Mouse (Mus musculus) liver, adult 2 months (tissue): ENCODE data around the gene Aldh1a1. TPM values are rescaled to one million over a fixed set of nuclear protein-coding genes. Genes with fewer than 3 reads are reported as not detected.
"Not testable (repeated sequence)": the region's sequence is repeated elsewhere in the genome, so short reads cannot be mapped to it uniquely, and the experiment has no call there.

Experiments used
- DNase-seq: peaks from one replicate; pipeline ENCODE4 v3.0.0-alpha.2; 2011; ENCODE audit warnings: low read depth, low spot score; ENCODE audit errors: extremely low read depth
- H3K27ac ChIP-seq: fragments of 200-500 bp; replicated peaks from 2 replicates; pipeline ENCODE4 v1.5.1; 2012; ENCODE audit warnings: low read depth, mild to moderate bottlenecking, control low read depth, inconsistent platforms, low read length; ENCODE audit not compliant: insufficient read depth
- H3K27me3 ChIP-seq: fragments of 200-500 bp; 2 replicates; pipeline ENCODE4 v1.6.1; 2012; ENCODE audit warnings: mild to moderate bottlenecking, moderate library complexity, low read length, inconsistent platforms; ENCODE audit not compliant: control insufficient read depth, insufficient read depth
- H3K36me3 ChIP-seq: fragments of 200-500 bp; 2 replicates; pipeline ENCODE4 v1.6.1; 2012; ENCODE audit warnings: low read length, inconsistent platforms; ENCODE audit not compliant: control insufficient read depth, insufficient read depth
- H3K4me1 ChIP-seq: fragments of 200-500 bp; 2 replicates; pipeline ENCODE4 v1.6.1; 2011; ENCODE audit warnings: low read length; ENCODE audit not compliant: control insufficient read depth, insufficient read depth
- H3K4me3 ChIP-seq: fragments of 200-500 bp; 2 replicates; pipeline ENCODE4 v1.5.1; 2011; ENCODE audit warnings: low read depth, mild to moderate bottlenecking, control low read depth, low read length, moderate library complexity; ENCODE audit not compliant: insufficient read depth
- H3K79me2 ChIP-seq: fragments of 200-500 bp; 2 replicates; pipeline ENCODE4 v1.6.1; 2012; ENCODE audit warnings: inconsistent platforms, mild to moderate bottlenecking, low read length, moderate library complexity; ENCODE audit not compliant: control insufficient read depth, insufficient read depth
- H3K9ac ChIP-seq: fragments of 200-500 bp; 2 replicates; pipeline ENCODE4 v1.6.1; 2012; ENCODE audit warnings: low read depth, mild to moderate bottlenecking, control low read depth, inconsistent platforms, low read length
- CTCF ChIP-seq: fragments of 200-500 bp; IDR thresholded peaks from 2 replicates; pipeline ENCODE4 v1.5.1; 2011; ENCODE audit warnings: low read depth, low read length, control low read depth
- POLR2A ChIP-seq: fragments of 200-500 bp; IDR thresholded peaks from 2 replicates; pipeline ENCODE4 v1.6.1; 2011; ENCODE audit warnings: low read length, control low read depth; ENCODE audit not compliant: insufficient read depth; ENCODE audit errors: extremely low read depth
- WGBS: fragments of 180-500 bp; shearing (Covaris S2); methylation state at CpG from one replicate; pipeline ENCODE4 v1.1.7; 2018; 5-methylcytosine and 5-hydroxymethylcytosine counted together
- polyA plus RNA-seq: library from polyadenylated mRNA; depleted of rRNA; stranded (reverse); fragments of >200 nt; gene quantifications from 2 replicates; pipeline ENCODE4 v1.2.3, GENCODE M21; 2012
- total RNA-seq: library from RNA; depleted of rRNA; stranded (reverse); fragments of >200 nt; gene quantifications from 2 replicates; pipeline ENCODE4 v1.2.3, GENCODE M21; 2014

Aldh1a1 gene
- total and polyA plus RNA-seq, 2 experiments, result 277 to 885 TPM

- Histone ChIP-seq H3K4me3 (no peak overlapping the region), H3K9ac (no peak overlapping the region), H3K27me3 (no peaks in the 10 kb centered on the region), H3K27ac (no peak overlapping the region), H3K79me2 (no peaks in the 10 kb centered on the region), H3K36me3 (no peaks in the 10 kb centered on the region), H3K4me1 (peaks cover 6% of the 10 kb centered on the region; the same call in 1 of the 2 replicates)
- no peak for DNase-seq
- 81% methylated on average over 6 of the region's 6 CpGs for whole genome bisulfite sequencing
- no peak for TF ChIP-seq POLR2A
- no peak for TF ChIP-seq CTCF
These were observed 21.3 kb downstream of the Aldh1a1 start for GRCm38 (mm10) chr19:20513688-20514361.

GRCm38 (mm10) chr19:20516481-20516880, 24.0 kb downstream of the Aldh1a1 start:
- Histone ChIP-seq H3K4me1 (peaks cover 6% of the 10 kb centered on the region; the same call in 1 of the 2 replicates), H3K4me3 (no peak overlapping the region), H3K27ac (no peak overlapping the region), H3K9ac (no peak overlapping the region), H3K36me3 (no peaks in the 10 kb centered on the region), H3K27me3 (no peaks in the 10 kb centered on the region), H3K79me2 (no peaks in the 10 kb centered on the region)
- no peak for TF ChIP-seq CTCF
- no peak for TF ChIP-seq POLR2A
- 51% methylated on average over 3 of the region's 3 CpGs for WGBS
- DNase-seq, result peak; percentile 86

DNA sequence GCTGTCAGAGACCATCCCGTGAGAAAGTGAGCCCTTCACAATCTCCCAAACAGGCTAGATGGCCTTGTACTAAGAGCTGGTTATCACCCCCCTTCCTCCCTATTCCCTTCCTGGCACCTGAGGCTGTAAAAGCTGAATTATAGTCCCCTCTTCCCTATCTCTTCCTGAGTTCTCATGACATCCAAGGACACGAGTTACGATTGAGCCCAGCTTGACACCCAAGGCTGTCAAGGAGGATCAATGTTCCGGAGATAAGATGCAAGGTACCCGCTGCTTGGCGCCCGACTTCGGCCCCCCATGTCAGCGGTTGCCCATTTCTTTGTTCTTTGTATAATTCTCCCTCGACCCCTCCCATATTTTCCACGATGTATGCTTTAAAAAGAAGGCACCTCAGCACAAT, 36.6 kb downstream of the Aldh1a1 start:
- not testable (repeated sequence) for H3K79me2 ChIP-seq, H3K27me3 ChIP-seq, H3K4me3 ChIP-seq, H3K9ac ChIP-seq, H3K36me3 ChIP-seq, DNase-seq
- WGBS, result 87% methylated on average over 11 of the region's 11 CpGs
- peak overlapping the region; percentile 61 for H3K27ac ChIP-seq
- peaks cover 19% of the 10 kb centered on the region for H3K4me1 ChIP-seq

DNA sequence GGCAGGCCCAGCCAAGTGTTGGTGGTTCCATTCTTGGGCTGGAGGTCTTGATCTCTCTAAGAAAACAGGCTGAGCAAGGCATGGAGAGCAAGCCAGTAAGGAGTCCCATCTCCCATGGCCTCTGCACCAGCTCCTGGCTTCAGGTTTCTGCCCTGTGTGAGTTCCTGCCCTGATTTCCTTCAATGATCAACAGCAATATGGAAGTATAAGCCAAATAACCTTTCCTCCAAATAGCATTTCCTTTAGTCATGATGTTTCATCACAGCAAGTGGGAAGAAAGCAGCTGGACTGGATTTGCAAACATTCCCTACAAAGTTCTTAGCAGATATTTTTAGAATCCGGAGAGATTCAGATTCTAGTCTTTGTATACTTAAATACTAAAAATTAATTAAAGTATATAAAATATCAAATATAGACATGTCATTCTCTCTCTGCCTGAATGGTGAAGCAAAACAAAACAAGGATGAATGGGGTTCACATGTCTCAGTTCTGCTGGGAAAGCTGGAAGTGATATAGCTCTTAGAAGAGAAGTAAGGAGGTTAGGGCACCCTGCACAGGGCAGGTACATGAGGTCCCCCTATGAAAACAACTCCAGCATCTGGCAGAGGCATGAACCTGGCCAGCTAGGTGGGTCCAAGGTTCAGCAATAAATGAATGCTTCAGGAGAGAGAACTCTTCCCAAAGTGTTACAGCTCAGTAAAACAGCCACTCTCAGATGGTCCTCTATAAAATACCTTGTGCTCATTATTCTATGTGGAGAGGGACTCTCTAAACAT, 37.6 kb downstream of the Aldh1a1 start:
- Histone ChIP-seq H3K4me3 (no peak overlapping the region), H3K36me3 (no peaks in the 10 kb centered on the region), H3K79me2 (no peaks in the 10 kb centered on the region), H3K27ac (peak overlapping the region; percentile 96), H3K4me1 (peaks cover 19% of the 10 kb centered on the region), H3K27me3 (no peaks in the 10 kb centered on the region), H3K9ac (peak overlapping the region; percentile 21; the same call in 1 of the 2 replicates)
- 10% methylated on average over 1 of the region's 1 CpGs for WGBS
- TF ChIP-seq CTCF (no peak), POLR2A (no peak)
- DNase-seq, result peak; percentile 98

- H3K27me3 ChIP-seq, result no peaks in the 10 kb centered on the region
- no peak overlapping the region for H3K9ac ChIP-seq
- 80% methylated on average over 7 of the region's 7 CpGs for WGBS
- no peak for TF ChIP-seq POLR2A
- H3K4me1 ChIP-seq, result peaks cover 2% of the 10 kb centered on the region; the same call in 1 of the 2 replicates
- no peak overlapping the region for H3K4me3 ChIP-seq
- DNase-seq, result no peak
- no peaks in the 10 kb centered on the region for H3K36me3 ChIP-seq
- no peak overlapping the region for H3K27ac ChIP-seq
- no peaks in the 10 kb centered on the region for H3K79me2 ChIP-seq
These were observed 44.0 kb downstream of the Aldh1a1 start for GRCm38 (mm10) chr19:20536538-20536937.

GRCm38 (mm10) chr19:20541044-20541443, 48.5 kb downstream of the Aldh1a1 start:
- Histone ChIP-seq H3K36me3 (no peaks in the 10 kb centered on the region), H3K27ac (no peak overlapping the region), H3K9ac (no peak overlapping the region), H3K27me3 (no peaks in the 10 kb centered on the region), H3K4me3 (no peak overlapping the region), H3K79me2 (no peaks in the 10 kb centered on the region), H3K4me1 (peaks cover 5% of the 10 kb centered on the region; the same call in 1 of the 2 replicates)
- TF ChIP-seq POLR2A (no peak), CTCF (no peak)
- no peak for DNase-seq
- WGBS, result 77% methylated on average over 4 of the region's 4 CpGs
